Comparison of ENCODE assay signal across 8 mouse cellular contexts in genomic region chr13:21276551-21276950, GRCm38 (mm10). TPM values are rescaled to one million over a fixed set of nuclear protein-coding genes. Genes with fewer than 3 reads are reported as not detected.
DNase-seq lines count a peak whose midpoint lies in the region; ATAC-seq and TF ChIP-seq lines count a peak whose summit lies in the region.

No protein-coding gene starts in this region.

- peak overlapping the region; percentile 33 for H3K9ac ChIP-seq in kidney, embryonic 15.5 days
- peak overlapping the region; percentile 68 for H3K9ac ChIP-seq in hindbrain, embryonic 16.5 days (ENCODE audit: low read depth, low read length)

- peak overlapping the region; percentile 76 for H3K4me2 ChIP-seq in kidney, embryonic 15.5 days
- peak overlapping the region; percentile 89 for H3K4me2 ChIP-seq in hindbrain, embryonic 16.5 days (ENCODE audit: low read length)
- H3K4me2 ChIP-seq in myocyte (ENCODE audit: low read depth): peak overlapping the region; percentile 80

- peaks cover 11% of the 10 kb centered on the region; the same call in 1 of the 2 replicates for H3K27me3 ChIP-seq in kidney, embryonic 15.5 days
- H3K27me3 ChIP-seq in hindbrain, embryonic 16.5 days (replicated peaks; ENCODE audit: control insufficient read depth, insufficient read depth, low read length): no peaks in the 10 kb centered on the region
- H3K27me3 ChIP-seq in myocyte (ENCODE audit: control insufficient read depth, insufficient read depth, insufficient read length): no peaks in the 10 kb centered on the region

- no peak for DNase-seq in kidney, postnatal 36 days
- peak; percentile 55 for DNase-seq in embryo, embryonic 11 days
- DNase-seq in urinary bladder, adult 2 months (ENCODE audit: low spot score): no peak
- no peak for DNase-seq in layer of hippocampus, adult 18-20 months (ENCODE audit: low spot score in 2 of 2)

- no peaks in the 10 kb centered on the region for H3K36me3 ChIP-seq in kidney, embryonic 15.5 days
- H3K36me3 ChIP-seq in hindbrain, embryonic 16.5 days (ENCODE audit: control insufficient read depth, insufficient read depth, low read length): no peaks in the 10 kb centered on the region
- no peaks in the 10 kb centered on the region for H3K36me3 ChIP-seq in myocyte (ENCODE audit: control insufficient read depth, insufficient read depth)

- no peaks in the 10 kb centered on the region for H3K79me2 ChIP-seq in myocyte (ENCODE audit: control insufficient read depth, insufficient read depth)

- H3K4me1 ChIP-seq in kidney, embryonic 15.5 days: peaks cover 8% of the 10 kb centered on the region
- peaks cover 8% of the 10 kb centered on the region for H3K4me1 ChIP-seq in hindbrain, embryonic 16.5 days (ENCODE audit: control insufficient read depth, insufficient read depth, low read depth, low read length)

- 0 out of 2 replicates have a peak, but pooled peaks have one; percentile 4 for ATAC-seq in kidney, embryonic 15.5 days (replicated peaks; ENCODE audit: low FRiP score)
- no peak for ATAC-seq in hindbrain, embryonic 16.5 days
- no peak for ATAC-seq in frontal cortex, adult (ENCODE audit: low TSS enrichment)

- no peak for TF ChIP-seq POLR2A in myocyte (IDR thresholded peaks at IDR 0.05; ENCODE audit: insufficient read length, low read depth)

- no peak overlapping the region for H3ac ChIP-seq in myocyte (ENCODE audit: control insufficient read depth, insufficient read length)

- 0% methylated on average over 8 of the region's 9 CpGs for WGBS in kidney, embryonic 15.5 days
- 0% methylated on average over 9 of the region's 9 CpGs for WGBS in hindbrain, embryonic 16.5 days

- H3K4me3 ChIP-seq in kidney, embryonic 15.5 days (replicated peaks): peak overlapping the region; percentile 59
- peak overlapping the region; percentile 72 for H3K4me3 ChIP-seq in hindbrain, embryonic 16.5 days (ENCODE audit: low read length)
- H3K4me3 ChIP-seq in myocyte: peak overlapping the region; percentile 33

- H3K27ac ChIP-seq in kidney, embryonic 15.5 days: no peak overlapping the region
- H3K27ac ChIP-seq in hindbrain, embryonic 16.5 days (ENCODE audit: low read depth, low read length): no peak overlapping the region

- no peaks in the 10 kb centered on the region for H3K9me3 ChIP-seq in kidney, embryonic 15.5 days (replicated peaks)
- H3K9me3 ChIP-seq in hindbrain, embryonic 16.5 days (ENCODE audit: control insufficient read depth, low read length): no peaks in the 10 kb centered on the region

TF ChIP-seq in myocyte, 11 proteins besides CTCF, POLR2A, EP300 and RAD21:
- TF ChIP-seq POLR2AphosphoS2 (IDR thresholded peaks at IDR 0.05; ENCODE audit: insufficient read length, low read depth): no peak
- no peak for TF ChIP-seq SRF (IDR thresholded peaks at IDR 0.05; ENCODE audit: control insufficient read depth, insufficient read length, low read depth)

RNA-seq across cellular contexts. Expression of gene Gpx5, which starts 16.0 kb away (rescaled TPM):
- not detected in 2 replicates for polyA plus RNA-seq in kidney, embryonic 15.5 days (2015; fragmentation: Nextera tagmentation; extraction: Ambion mirVana)
- polyA plus RNA-seq in hindbrain, embryonic 16.5 days (2015; fragmentation: Nextera tagmentation; extraction: Ambion mirVana): not detected in 2 replicates
- not detected for polyA plus RNA-seq in myocyte (2012; fragmentation: generic; extraction: Trizol)
- polyA plus RNA-seq in urinary bladder, adult 2 months (2012; rRNA removed): 0.10 TPM in 1 of 2 replicates, not detected in the other
- total RNA-seq in layer of hippocampus, adult 18-20 months (2021): not detected

RNA-seq across cellular contexts. Expression of gene Gpx6, which starts 35.4 kb away (rescaled TPM):
- polyA plus RNA-seq in kidney, embryonic 15.5 days (2015; fragmentation: Nextera tagmentation; extraction: Ambion mirVana): 5.2 and 6.1 TPM in 2 replicates
- polyA plus RNA-seq in hindbrain, embryonic 16.5 days (2015; fragmentation: Nextera tagmentation; extraction: Ambion mirVana): 0.26 and 0.64 TPM in 2 replicates
- not detected for polyA plus RNA-seq in myocyte (2012; fragmentation: generic; extraction: Trizol)
- not detected in 2 replicates for polyA plus RNA-seq in urinary bladder, adult 2 months (2012; rRNA removed)
- not detected for total RNA-seq in layer of hippocampus, adult 18-20 months (2021)
